Mouse (Mus musculus): ENCODE measurements around the gene Slc25a26. TPM values are rescaled to one million over a fixed set of nuclear protein-coding genes. Genes with fewer than 3 reads are reported as not detected.
A peak's percentile ranks its signal among the peaks of the same experiment; 100 is the strongest.

Slc25a26 gene
- polyA plus RNA-seq, 1 experiment from 2014 or later = 9.3 TPM

DNA sequence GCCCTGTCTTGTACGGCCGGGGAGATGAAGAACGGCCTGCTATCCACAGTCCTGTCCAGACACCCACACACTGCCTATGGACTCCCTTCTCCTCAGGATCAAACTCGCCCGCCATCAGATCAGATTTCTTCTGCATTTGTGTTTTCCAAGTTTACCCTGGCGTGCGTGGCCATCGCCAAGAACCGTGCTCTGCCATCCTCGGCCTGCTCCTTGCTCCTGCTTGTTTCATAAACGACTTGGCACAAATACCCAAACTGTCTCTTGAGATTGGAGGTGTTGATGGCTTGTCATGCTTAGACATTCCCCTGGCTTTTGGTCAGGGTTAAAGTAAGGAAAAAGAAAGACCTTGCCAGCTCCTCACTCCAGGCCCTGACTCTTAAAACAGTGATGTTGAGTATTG is 94.6 kb downstream of the Slc25a26 start:
- Histone ChIP-seq H3K36me3 (0 out of 2 replicates have a peak, but pooled peaks cover 7% of the 10 kb centered on the region), H3K4me3 (no peak overlapping the region), H3K27ac (no peak overlapping the region), H3K9me3 (no peaks in the 10 kb centered on the region), H3K4me1 (replicated peaks) (peaks cover 36% of the 10 kb centered on the region), H3K27me3 (ENCODE audit: insufficient read depth, poor library complexity, severe bottlenecking) (no peaks in the 10 kb centered on the region)
- 85% methylated on average over 11 of the region's 11 CpGs for WGBS
- peak; percentile 1 for DNase-seq (ENCODE audit: low spot score)

DNA sequence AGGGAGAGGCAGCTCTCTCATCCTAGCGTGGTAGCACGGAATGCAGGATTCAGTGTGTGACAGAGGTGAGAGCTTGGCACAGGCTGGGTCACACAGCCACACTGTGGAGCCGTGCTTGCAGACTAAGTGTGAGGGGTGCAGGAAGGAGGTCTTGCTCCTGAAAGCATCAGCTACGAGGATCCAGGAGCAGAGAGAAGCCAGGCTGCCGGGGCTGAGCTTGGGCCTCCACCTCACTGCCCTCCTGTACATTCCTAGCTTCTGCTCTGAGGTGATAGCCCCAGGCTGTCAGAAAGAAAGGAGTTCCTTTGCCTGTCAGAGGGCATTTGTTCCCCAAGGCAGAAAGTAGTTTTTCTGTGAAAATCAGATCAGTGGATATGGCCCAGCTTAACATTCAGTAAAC is 95.1 kb downstream of the Slc25a26 start:
- WGBS = 75% methylated on average over 5 of the region's 5 CpGs
- Histone ChIP-seq H3K27ac (no peak overlapping the region), H3K9me3 (no peaks in the 10 kb centered on the region), H3K4me1 (replicated peaks) (peaks cover 36% of the 10 kb centered on the region), H3K27me3 (ENCODE audit: insufficient read depth, poor library complexity, severe bottlenecking) (no peaks in the 10 kb centered on the region), H3K36me3 (peaks cover 12% of the 10 kb centered on the region), H3K4me3 (no peak overlapping the region)
- DNase-seq (ENCODE audit: low spot score) = peak; percentile 2

DNA sequence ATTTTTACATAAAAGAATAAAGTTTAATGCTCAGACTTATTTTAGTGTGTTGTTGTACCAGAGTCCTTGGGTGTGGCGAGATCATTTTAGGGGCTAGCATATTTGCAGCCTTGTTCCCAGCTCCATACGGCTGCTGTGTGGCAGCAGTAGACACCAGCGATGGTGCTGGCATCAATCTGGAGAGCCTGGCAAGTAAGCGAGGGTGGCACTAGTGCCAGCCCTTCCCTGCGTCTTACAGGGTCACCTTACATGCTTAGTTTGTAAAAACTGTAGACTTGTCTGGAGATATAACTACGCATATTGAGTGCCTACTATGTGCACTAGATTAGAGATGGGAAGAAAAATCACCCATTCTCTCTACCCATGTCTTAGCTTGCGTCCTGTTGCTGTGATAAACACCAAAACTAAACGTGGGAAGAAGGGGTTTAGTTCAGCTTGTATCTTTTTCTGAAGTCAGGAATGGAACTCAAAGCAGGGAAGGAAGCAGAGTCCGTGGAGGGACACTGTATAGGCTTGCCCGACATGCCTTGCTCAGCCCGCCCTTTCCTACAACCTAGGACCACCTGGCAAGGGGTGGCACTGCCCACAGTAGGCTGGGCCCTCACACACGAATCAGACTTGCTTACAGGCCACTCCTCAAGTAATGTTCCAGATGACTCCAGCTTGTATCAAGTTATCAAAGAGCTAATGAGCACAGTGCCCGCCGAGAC is 96.1 kb downstream of the Slc25a26 start:
- DNase-seq (ENCODE audit: low spot score) = no peak
- Histone ChIP-seq H3K36me3 (peaks cover 20% of the 10 kb centered on the region), H3K9me3 (no peaks in the 10 kb centered on the region), H3K4me3 (no peak overlapping the region), H3K27ac (peak overlapping the region; percentile 37; the same call in 1 of the 2 replicates), H3K27me3 (ENCODE audit: insufficient read depth, poor library complexity, severe bottlenecking) (no peaks in the 10 kb centered on the region), H3K4me1 (replicated peaks) (peaks cover 41% of the 10 kb centered on the region)
- WGBS = 91% methylated on average over 14 of the region's 14 CpGs

DNA sequence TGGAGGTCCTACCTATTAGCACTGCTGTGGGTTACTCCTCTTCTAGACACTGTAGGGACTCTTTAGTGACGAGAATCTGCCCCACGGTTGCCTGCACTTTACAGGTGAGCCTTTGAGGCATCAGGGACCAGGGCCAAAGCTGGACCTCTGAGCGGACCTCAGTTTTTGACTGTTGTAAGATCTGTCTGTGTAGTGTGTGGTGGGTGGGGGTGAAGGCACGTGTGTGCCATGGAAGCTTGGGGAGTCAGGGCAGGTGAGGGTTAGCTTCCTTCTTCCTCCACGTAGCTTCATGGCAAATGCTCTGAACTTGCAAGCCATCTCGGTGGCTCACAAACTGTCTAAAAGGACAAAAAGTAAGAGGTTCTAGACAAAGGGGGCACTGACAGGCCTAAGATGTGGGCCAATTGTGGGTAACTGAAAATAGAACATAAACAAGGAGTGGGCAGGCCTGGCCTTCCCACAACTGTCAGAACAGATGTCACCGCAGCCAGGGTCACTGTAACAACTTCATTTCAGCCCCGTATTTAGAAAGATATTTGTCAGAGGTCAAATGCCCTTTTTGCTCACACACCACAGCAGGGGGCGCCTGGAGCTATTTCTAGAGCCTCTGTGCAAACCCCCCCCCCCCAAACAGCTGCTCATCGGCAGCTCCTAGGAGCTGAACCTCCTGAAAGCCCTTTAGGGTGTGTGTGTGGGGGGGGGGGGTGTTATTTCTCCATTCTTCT is 96.8 kb downstream of the Slc25a26 start:
- 60% methylated on average over 10 of the region's 10 CpGs for WGBS
- Histone ChIP-seq H3K27ac (peak overlapping the region; percentile 37; the same call in 1 of the 2 replicates), H3K27me3 (ENCODE audit: insufficient read depth, poor library complexity, severe bottlenecking) (no peaks in the 10 kb centered on the region), H3K36me3 (peaks cover 27% of the 10 kb centered on the region), H3K4me1 (replicated peaks) (peaks cover 48% of the 10 kb centered on the region), H3K9me3 (no peaks in the 10 kb centered on the region), H3K4me3 (no peak overlapping the region)
- peak; percentile 51 for DNase-seq (ENCODE audit: low spot score)

DNA sequence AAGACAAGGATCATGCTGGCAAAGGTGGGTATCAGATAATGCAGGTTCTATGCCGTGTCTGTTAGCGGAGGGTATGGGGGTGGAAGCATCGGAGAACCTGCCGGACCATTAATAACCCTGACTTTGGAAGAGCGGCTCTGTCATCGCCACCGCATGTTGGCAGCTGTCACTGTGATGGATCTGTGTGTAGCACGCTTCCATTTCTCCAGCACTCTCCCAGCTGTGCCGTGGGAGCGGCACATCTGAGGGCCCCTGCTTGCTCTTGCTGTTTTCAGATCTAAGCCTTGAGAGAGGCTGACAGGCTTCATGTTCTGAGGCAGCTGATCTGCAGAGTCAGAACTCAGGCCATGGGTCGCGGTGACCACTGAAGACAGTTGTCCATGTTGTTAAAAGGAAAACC is 98.3 kb downstream of the Slc25a26 start:
- Histone ChIP-seq H3K4me3 (no peak overlapping the region), H3K4me1 (replicated peaks) (peaks cover 40% of the 10 kb centered on the region), H3K36me3 (peaks cover 41% of the 10 kb centered on the region), H3K9me3 (no peaks in the 10 kb centered on the region), H3K27me3 (ENCODE audit: insufficient read depth, poor library complexity, severe bottlenecking) (no peaks in the 10 kb centered on the region), H3K27ac (no peak overlapping the region)
- WGBS = 86% methylated on average over 12 of the region's 12 CpGs
- no peak for DNase-seq (ENCODE audit: low spot score)

DNA sequence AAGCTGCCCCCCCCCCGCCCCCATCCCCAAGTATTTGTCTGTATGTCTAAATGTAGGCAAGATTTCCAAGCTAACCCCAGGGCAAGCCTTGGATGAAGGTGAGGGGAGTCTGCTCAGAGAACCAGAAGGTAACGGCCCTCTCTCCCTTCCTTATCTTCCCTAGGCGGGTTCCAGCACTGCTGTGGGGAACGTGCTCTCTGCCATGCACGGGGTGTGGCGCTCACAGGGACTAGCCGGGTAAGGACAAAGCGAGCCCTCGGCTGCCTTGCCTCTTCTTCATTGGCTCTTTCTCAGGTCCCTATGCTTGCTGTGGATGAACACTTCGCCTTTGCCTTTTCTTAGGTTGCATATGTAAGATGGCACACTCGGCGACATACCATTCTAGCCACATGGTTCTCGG is 98.9 kb downstream of the Slc25a26 start:
- H3K4me3 ChIP-seq = no peak overlapping the region
- no peaks in the 10 kb centered on the region for H3K9me3 ChIP-seq
- DNase-seq (ENCODE audit: low spot score) = no peak
- H3K27ac ChIP-seq = no peak overlapping the region
- no peaks in the 10 kb centered on the region for H3K27me3 ChIP-seq (ENCODE audit: insufficient read depth, poor library complexity, severe bottlenecking)
- peaks cover 41% of the 10 kb centered on the region for H3K4me1 ChIP-seq (replicated peaks)
- H3K36me3 ChIP-seq = peaks cover 47% of the 10 kb centered on the region
- WGBS = 95% methylated on average over 13 of the region's 13 CpGs

DNA sequence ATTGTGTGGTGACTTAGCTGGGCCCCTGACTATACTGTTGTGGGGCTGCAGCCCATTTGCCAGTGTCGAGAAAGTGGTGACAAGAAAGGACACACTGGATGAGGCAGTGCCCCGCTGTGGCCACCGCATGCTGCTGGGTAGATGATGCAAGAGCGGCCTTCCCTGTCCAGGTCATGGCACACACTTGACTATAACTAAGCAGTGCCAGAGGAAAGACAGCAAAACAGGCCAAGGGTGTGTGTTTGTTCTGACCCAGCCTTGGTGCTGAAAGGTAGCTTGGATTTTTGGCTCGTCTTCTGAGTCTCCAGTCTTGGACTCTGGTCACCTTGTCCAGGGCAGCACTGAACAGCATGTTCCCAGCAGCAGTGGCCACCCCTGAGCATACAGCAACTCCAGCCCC is 101.0 kb downstream of the Slc25a26 start:
- 82% methylated on average over 5 of the region's 5 CpGs for WGBS
- Histone ChIP-seq H3K4me3 (no peak overlapping the region), H3K4me1 (replicated peaks) (peaks cover 44% of the 10 kb centered on the region), H3K27me3 (ENCODE audit: insufficient read depth, poor library complexity, severe bottlenecking) (no peaks in the 10 kb centered on the region), H3K27ac (peak overlapping the region; percentile 17; the same call in 1 of the 2 replicates), H3K36me3 (peaks cover 66% of the 10 kb centered on the region), H3K9me3 (no peaks in the 10 kb centered on the region)
- no peak for DNase-seq (ENCODE audit: low spot score)

DNA sequence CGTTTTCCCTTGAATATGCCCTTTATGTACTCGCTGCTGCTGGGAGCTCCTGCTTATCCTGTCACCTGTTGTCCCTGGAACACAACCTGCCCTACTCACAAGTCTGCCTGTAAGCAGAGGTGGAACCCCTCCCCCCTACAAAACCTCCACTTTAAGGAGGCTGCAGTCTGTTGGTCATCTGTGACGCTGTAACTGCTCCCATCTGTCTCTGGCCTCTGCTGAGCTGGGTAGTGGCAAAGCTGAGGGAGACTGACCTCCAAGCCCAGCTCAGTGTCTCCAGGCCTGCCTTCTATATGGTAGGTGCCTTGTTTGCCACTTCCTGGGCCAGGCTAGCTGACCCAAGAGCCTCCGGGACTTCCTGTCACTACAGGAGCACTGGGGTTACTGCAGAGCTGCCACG is 101.7 kb downstream of the Slc25a26 start:
- DNase-seq (ENCODE audit: low spot score) = no peak
- 66% methylated on average over 5 of the region's 5 CpGs for WGBS
- peaks cover 40% of the 10 kb centered on the region for H3K4me1 ChIP-seq (replicated peaks)
- no peaks in the 10 kb centered on the region for H3K9me3 ChIP-seq
- H3K36me3 ChIP-seq = peaks cover 73% of the 10 kb centered on the region
- H3K27me3 ChIP-seq (ENCODE audit: insufficient read depth, poor library complexity, severe bottlenecking) = no peaks in the 10 kb centered on the region
- peak overlapping the region; percentile 62; the same call in 1 of the 2 replicates for H3K27ac ChIP-seq
- no peak overlapping the region for H3K4me3 ChIP-seq

DNA sequence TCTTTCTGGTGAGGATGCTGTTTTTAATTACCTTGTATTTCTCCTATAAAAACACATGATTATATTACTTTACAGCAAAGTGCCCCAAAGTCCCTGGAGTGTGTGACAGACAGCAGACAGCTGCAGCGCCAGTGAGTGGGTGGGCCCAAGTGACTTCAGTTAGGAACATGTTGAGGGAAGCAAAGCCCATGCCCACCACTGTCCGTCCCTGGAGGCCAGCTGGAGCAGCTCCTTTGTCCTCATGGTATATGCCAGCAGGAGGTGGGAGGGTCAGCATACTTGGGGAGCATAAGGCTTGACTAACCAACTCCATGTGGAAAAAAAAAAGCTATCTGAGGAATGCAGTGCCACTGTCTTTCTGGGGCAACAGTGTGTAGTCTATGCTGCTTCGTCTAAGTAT is 103.9 kb downstream of the Slc25a26 start:
- peak; percentile 35 for DNase-seq (ENCODE audit: low spot score)
- Histone ChIP-seq H3K9me3 (no peaks in the 10 kb centered on the region), H3K27me3 (ENCODE audit: insufficient read depth, poor library complexity, severe bottlenecking) (no peaks in the 10 kb centered on the region), H3K36me3 (peaks cover 93% of the 10 kb centered on the region), H3K4me1 (replicated peaks) (peaks cover 28% of the 10 kb centered on the region), H3K27ac (0 out of 2 replicates have a peak overlapping the region, but pooled peaks have one; percentile 31), H3K4me3 (no peak overlapping the region)
- WGBS = 39% methylated on average over 3 of the region's 3 CpGs

DNA sequence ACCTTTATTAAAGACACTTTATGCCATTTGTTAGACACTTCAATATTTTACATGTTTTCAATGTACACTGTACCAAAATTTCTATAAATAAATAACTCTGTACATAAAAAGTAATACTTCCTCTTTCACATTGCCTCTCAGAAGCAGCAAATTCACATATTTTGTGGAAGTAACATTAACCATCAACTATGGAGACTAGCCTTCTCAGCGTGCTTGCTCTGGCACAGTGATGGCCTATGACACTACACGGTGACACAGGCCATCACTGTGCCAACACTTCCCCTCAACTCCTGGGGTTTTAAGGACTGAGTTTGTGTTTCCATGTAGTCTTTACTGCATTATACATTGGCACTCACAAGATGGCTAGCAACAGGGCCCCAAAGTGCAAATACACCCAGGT is 104.4 kb downstream of the Slc25a26 start:
- no peak overlapping the region for H3K4me3 ChIP-seq
- no peaks in the 10 kb centered on the region for H3K9me3 ChIP-seq
- H3K27me3 ChIP-seq (ENCODE audit: insufficient read depth, poor library complexity, severe bottlenecking) = no peaks in the 10 kb centered on the region
- peaks cover 95% of the 10 kb centered on the region for H3K36me3 ChIP-seq
- peaks cover 28% of the 10 kb centered on the region for H3K4me1 ChIP-seq (replicated peaks)
- WGBS = 82% methylated on average over 2 of the region's 2 CpGs
- DNase-seq (ENCODE audit: low spot score) = no peak
- H3K27ac ChIP-seq = no peak overlapping the region

DNA sequence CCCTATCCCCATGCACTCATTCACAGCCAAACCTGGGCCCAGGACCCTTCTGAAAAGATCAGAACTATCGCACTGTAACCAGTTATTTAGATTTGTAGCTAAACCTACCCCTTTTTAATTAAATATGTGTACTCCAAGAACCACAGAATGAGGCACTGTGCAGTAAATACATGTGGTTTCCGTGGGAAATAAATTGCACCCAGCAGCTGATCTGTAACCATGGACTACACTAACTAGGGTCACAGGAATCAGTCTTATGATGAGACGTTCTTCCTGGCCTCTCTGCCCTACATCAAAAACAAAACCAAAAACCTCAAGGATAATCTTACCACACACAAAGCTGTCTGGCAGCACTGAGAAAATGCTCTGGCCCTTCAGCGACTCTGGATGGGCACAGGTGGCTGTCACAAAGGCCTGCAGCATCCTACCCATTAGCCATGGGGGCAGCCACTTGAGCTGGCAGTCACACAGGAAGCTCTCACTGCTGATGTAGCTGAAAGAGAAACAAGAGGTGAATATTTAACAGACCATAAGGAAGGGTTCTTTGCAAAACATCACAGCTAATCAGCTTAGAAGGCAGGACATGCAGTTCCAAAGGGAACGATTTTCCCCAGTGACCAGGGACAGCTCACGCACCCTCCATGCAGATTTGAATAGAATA is 113.2 kb downstream of the Slc25a26 start:
- Histone ChIP-seq H3K27me3 (ENCODE audit: insufficient read depth, poor library complexity, severe bottlenecking) (no peaks in the 10 kb centered on the region), H3K27ac (no peak overlapping the region), H3K36me3 (peaks cover 100% of the 10 kb centered on the region), H3K9me3 (no peaks in the 10 kb centered on the region), H3K4me3 (no peak overlapping the region), H3K4me1 (replicated peaks) (0 out of 2 replicates have a peak, but pooled peaks cover 8% of the 10 kb centered on the region)
- 85% methylated on average over 6 of the region's 6 CpGs for whole genome bisulfite sequencing
- DNase-seq (ENCODE audit: low spot score) = no peak

DNA sequence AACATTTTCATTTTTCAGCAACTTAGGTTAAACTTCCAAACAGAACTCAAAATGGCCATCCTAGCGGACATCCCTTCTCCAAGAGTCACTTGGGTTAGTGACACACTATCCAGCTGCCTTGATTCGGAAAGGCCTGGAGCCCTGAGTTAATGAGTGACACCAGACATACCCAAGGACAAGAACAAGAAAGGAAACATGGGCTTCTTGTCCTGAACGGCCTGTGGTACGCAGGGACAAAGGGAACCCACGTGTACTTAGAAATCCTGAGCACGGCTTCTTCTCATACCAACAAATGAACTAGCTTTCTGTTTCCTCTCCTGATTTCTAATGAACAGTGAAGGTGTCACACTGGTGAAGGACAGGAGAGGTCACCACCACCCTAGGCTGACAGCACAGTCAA is 114.2 kb downstream of the Slc25a26 start:
- no peak for DNase-seq (ENCODE audit: low spot score)
- Histone ChIP-seq H3K36me3 (peaks cover 100% of the 10 kb centered on the region), H3K27ac (no peak overlapping the region), H3K9me3 (no peaks in the 10 kb centered on the region), H3K27me3 (ENCODE audit: insufficient read depth, poor library complexity, severe bottlenecking) (no peaks in the 10 kb centered on the region), H3K4me1 (replicated peaks) (0 out of 2 replicates have a peak, but pooled peaks cover 8% of the 10 kb centered on the region), H3K4me3 (no peak overlapping the region)
- 92% methylated on average over 6 of the region's 6 CpGs for WGBS

DNA sequence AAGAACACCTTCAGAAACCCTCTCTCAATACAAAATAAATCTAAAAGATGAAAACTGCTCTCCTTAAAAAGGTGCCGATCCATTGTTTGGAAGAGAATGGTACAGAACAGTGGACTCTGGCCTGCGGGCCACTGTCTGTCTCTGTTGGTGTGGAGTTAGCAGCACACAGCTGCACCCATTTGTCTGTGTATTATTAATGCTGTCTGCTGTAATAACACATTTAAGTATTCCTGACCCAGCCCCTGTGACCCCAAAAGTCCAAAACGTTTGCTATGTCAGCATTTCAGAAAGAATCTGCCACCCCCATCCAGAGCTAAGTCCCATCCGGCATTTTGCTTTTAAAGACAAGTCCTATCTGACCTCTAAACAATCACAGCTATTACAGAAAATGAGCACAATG is 115.8 kb downstream of the Slc25a26 start:
- Histone ChIP-seq H3K27ac (no peak overlapping the region), H3K4me3 (no peak overlapping the region), H3K27me3 (ENCODE audit: insufficient read depth, poor library complexity, severe bottlenecking) (no peaks in the 10 kb centered on the region), H3K9me3 (no peaks in the 10 kb centered on the region), H3K4me1 (replicated peaks) (0 out of 2 replicates have a peak, but pooled peaks cover 8% of the 10 kb centered on the region), H3K36me3 (peaks cover 100% of the 10 kb centered on the region)
- DNase-seq (ENCODE audit: low spot score) = no peak
- 87% methylated on average over 4 of the region's 4 CpGs for WGBS

Data from hindbrain, embryonic 10.5 days (tissue).